In genomic region chr1:136751464-136752191, GRCm38 (mm10) we compare ENCODE assay signal across 27 mouse cellular contexts.
DNase-seq lines count a peak whose midpoint lies in the region; ATAC-seq and TF ChIP-seq lines count a peak whose summit lies in the region.
"Had no signal": no experiment of that assay in that cellular context is flagged by ENCODE, and none has a peak within 500 bp of the region (broad histone marks: within the 10 kb centered on the region; RNA-seq: fewer than 3 reads in every experiment).

No protein-coding gene starts in this region.

- H3K36me3 ChIP-seq in heart, embryonic 10.5 days: no peaks in the 10 kb centered on the region
- no peaks in the 10 kb centered on the region for H3K36me3 ChIP-seq in kidney, postnatal 0 days (ENCODE audit: insufficient read depth, low read length)
- H3K36me3 ChIP-seq: heart, embryonic 13.5 days; hindbrain, embryonic 12.5 days; limb, embryonic 12.5 days; midbrain, embryonic 10.5 days; neural tube, embryonic 15.5 days had no signal

- no peak for DNase-seq in heart, embryonic 10.5 days (ENCODE audit: low spot score)
- DNase-seq in heart, adult 8-10 months (ENCODE audit: low spot score): no peak
- DNase-seq in kidney, postnatal 0 days (ENCODE audit: low spot score): peak; percentile 67
- no peak for DNase-seq in kidney, postnatal 4 days
- DNase-seq in urinary bladder, postnatal 25 days (ENCODE audit: low spot score): peak; percentile 8
- no peak for DNase-seq in urinary bladder, adult 2 months (ENCODE audit: low spot score)
- DNase-seq in MN1 (ENCODE audit: low spot score): no peak
- DNase-seq: B cell, adult 2 months; cerebellum, adult 8-10 months; gastrocnemius, adult 2 months; heart, postnatal 14 days; kidney, postnatal 25 days; liver, postnatal 0 days; right cerebral cortex, adult 18-20 months; right cerebral cortex, postnatal 4 days; thymus, postnatal 25 days had no signal

- ATAC-seq in kidney, postnatal 0 days (replicated peaks; ENCODE audit: low FRiP score, low read depth): no peak
- ATAC-seq: activated CD4-positive, CD25-positive, alpha-beta regulatory T cell, adult 4 months; forebrain, embryonic 13.5 days; intestine, postnatal 0 days; liver, postnatal 0 days had no signal

- H3K4me2 ChIP-seq in kidney, postnatal 0 days (ENCODE audit: low read length): no peak overlapping the region
- H3K4me2 ChIP-seq: forebrain, embryonic 13.5 days; heart, embryonic 13.5 days; hindbrain, embryonic 12.5 days; limb, embryonic 12.5 days; liver, embryonic 11.5 days; neural tube, embryonic 15.5 days had no signal

- no peak overlapping the region for H3K9ac ChIP-seq in kidney, postnatal 0 days (ENCODE audit: low read depth, low read length)
- H3K9ac ChIP-seq: forebrain, embryonic 13.5 days; heart, embryonic 13.5 days; hindbrain, embryonic 12.5 days; limb, embryonic 12.5 days; liver, postnatal 0 days; neural tube, embryonic 15.5 days had no signal

- no peaks in the 10 kb centered on the region for H3K27me3 ChIP-seq in heart, embryonic 10.5 days (ENCODE audit: insufficient read depth, poor library complexity, severe bottlenecking)
- H3K27me3 ChIP-seq in kidney, postnatal 0 days (ENCODE audit: insufficient read depth, low read length): no peaks in the 10 kb centered on the region
- H3K27me3 ChIP-seq: CH12.LX; forebrain, embryonic 13.5 days; heart, embryonic 13.5 days; hindbrain, embryonic 12.5 days; limb, embryonic 12.5 days; neural tube, embryonic 15.5 days had no signal

- H3K4me3 ChIP-seq in heart, embryonic 10.5 days: no peak overlapping the region
- no peak overlapping the region for H3K4me3 ChIP-seq in kidney, postnatal 0 days (replicated peaks; ENCODE audit: low read depth, low read length)
- H3K4me3 ChIP-seq: forebrain, embryonic 13.5 days; gastrocnemius, adult 2 months; heart, embryonic 13.5 days; hindbrain, embryonic 12.5 days; limb, embryonic 12.5 days; midbrain, embryonic 10.5 days; neural tube, embryonic 15.5 days had no signal

- WGBS in heart, embryonic 10.5 days: 59% methylated on average over 14 of the region's 14 CpGs
- WGBS in kidney, postnatal 0 days: 41% methylated on average over 14 of the region's 14 CpGs

- H3K27ac ChIP-seq in heart, embryonic 10.5 days: peak overlapping the region; percentile 69; the same call in 1 of the 2 replicates
- H3K27ac ChIP-seq in kidney, postnatal 0 days: no peak overlapping the region
- H3K27ac ChIP-seq: forebrain, embryonic 13.5 days; gastrocnemius, adult 2 months; heart, embryonic 13.5 days; hindbrain, embryonic 12.5 days; limb, embryonic 12.5 days; macrophage; midbrain, embryonic 10.5 days; neural tube, embryonic 15.5 days had no signal

- H3K9me3 ChIP-seq in heart, embryonic 10.5 days: no peaks in the 10 kb centered on the region
- no peaks in the 10 kb centered on the region for H3K9me3 ChIP-seq in kidney, postnatal 0 days (replicated peaks; ENCODE audit: low read length)
- H3K9me3 ChIP-seq: forebrain, embryonic 13.5 days; heart, embryonic 13.5 days; hindbrain, embryonic 12.5 days; limb, embryonic 12.5 days; midbrain, embryonic 10.5 days; neural tube, embryonic 15.5 days had no signal

- H3K4me1 ChIP-seq in heart, embryonic 10.5 days: 0 out of 2 replicates have a peak, but pooled peaks cover 6% of the 10 kb centered on the region
- H3K4me1 ChIP-seq in kidney, postnatal 0 days (replicated peaks; ENCODE audit: insufficient read depth, low read length): no peaks in the 10 kb centered on the region
- H3K4me1 ChIP-seq: forebrain, embryonic 13.5 days; heart, embryonic 13.5 days; hindbrain, embryonic 12.5 days; limb, embryonic 12.5 days; midbrain, embryonic 10.5 days; neural tube, embryonic 15.5 days had no signal

- TF ChIP-seq CTCF in kidney, postnatal 0 days (IDR thresholded peaks at IDR 0.05; ENCODE audit: low read depth): no peak

Comparison
In these comparisons a context has a peak if more than half of its experiments do, and no peak if none do; other contexts are left out.
1. DNase-seq: peak in kidney, postnatal 0 days (single experiment) and urinary bladder, postnatal 25 days (single experiment); none in heart, embryonic 10.5 days (single experiment), heart, adult 8-10 months (single experiment), kidney, postnatal 4 days (0 of 2), urinary bladder, adult 2 months (single experiment) and MN1 (single experiment).